Mouse (Mus musculus) G1E (cell line): ENCODE data around the gene Astn2.

Source experiments
- CTCF ChIP-seq: IDR thresholded peaks from 2 replicates; pipeline ENCODE4 v1.5.1; 2012; ENCODE audit warnings: low read depth, low read length, inconsistent platforms, mixed read lengths
- GATA1 ChIP-seq: IDR thresholded peaks from 2 replicates; pipeline ENCODE4 v1.6.1; 2012; ENCODE audit warnings: borderline replicate concordance, low read length, inconsistent platforms, mixed read lengths
- GATA2 ChIP-seq: IDR thresholded peaks from 2 replicates; pipeline ENCODE4 v1.6.1; 2012; ENCODE audit warnings: low read depth, low read length, inconsistent platforms, borderline replicate concordance
- POLR2AphosphoS5 ChIP-seq: IDR thresholded peaks from 2 replicates; pipeline ENCODE4 v1.6.1; 2012; ENCODE audit warnings: low read depth, low read length, inconsistent platforms; ENCODE audit not compliant: insufficient replicate concordance
- TAL1 ChIP-seq: conservative IDR thresholded peaks from 2 replicates; pipeline ENCODE4 v1.6.1; 2012; ENCODE audit warnings: low read depth, low read length, inconsistent platforms, mixed read lengths

GRCm38 (mm10) chr4:65441746-65442145, 962.7 kb downstream of the Astn2 start:
- TF ChIP-seq GATA1 (no peak), CTCF (no peak), POLR2AphosphoS5 (no peak), TAL1 (no peak), GATA2 (no peak)
